Mouse (Mus musculus): Measurements from ENCODE around the gene Lonp2. TPM values are rescaled to one million over a fixed set of nuclear protein-coding genes. Genes with fewer than 3 reads are reported as not detected.

The Lonp2 gene
- total RNA-seq, 2 experiments from 2014 or later = 57.6 to 63.9 TPM

GRCm38 (mm10) chr8:86769945-86770715 lies 146.3 kb downstream of the Lonp2 start:
- intact Hi-C loops (cut with DNase I) = no loop called here
- DNase-seq (ENCODE audit: low spot score in 2 of 2) = no peak

Small RNA genes lying within 50 kb of the gene (microRNA-seq; reads per million reads assigned to microRNA genes)
- 0 reads per million in 2 experiments for gene Gm44348

Other genes starting within 250 kb of the Lonp2 start
- under 1 TPM; 0.23 to 0.46 TPM for gene Abcc12, start 43.4 kb upstream of the Lonp2 start, total RNA-seq (2021)
- gene Gm10638, start 121.7 kb downstream of the Lonp2 start, total RNA-seq (2021) = 1 to 10 TPM; 3.2 to 3.4 TPM
- 10 to 100 TPM; 28.6 to 32.1 TPM for gene Siah1a, start 121.9 kb downstream of the Lonp2 start, total RNA-seq (2021)